Mouse (Mus musculus): ENCODE measurements around the gene Camk1d. TPM values are rescaled to one million over a fixed set of nuclear protein-coding genes. Genes with fewer than 3 reads are reported as not detected.

Camk1d gene
- total and polyA plus RNA-seq, 3 experiments, result 2.6 to 10.8 (median 6.8) TPM

- ATAC-seq (ENCODE audit: extremely low read depth, insufficient number of reproducible peaks, low FRiP score, poor library complexity, severe bottlenecking), result no peak
- no peaks in the 10 kb centered on the region for H3K36me3 ChIP-seq (replicated peaks)
- peaks cover 2% of the 10 kb centered on the region; the same call in 1 of the 2 replicates for H3K27me3 ChIP-seq (ENCODE audit: insufficient read depth, low read length)
- DNase-seq (ENCODE audit: low spot score), result no peak
- TF ChIP-seq POLR2AphosphoS5 (IDR thresholded peaks at IDR 0.05; ENCODE audit: insufficient replicate concordance, low read depth, low read length), result no peak
- TF ChIP-seq GATA2 (IDR thresholded peaks at IDR 0.05; ENCODE audit: borderline replicate concordance, low read depth, low read length), result no peak
- TF ChIP-seq CTCF (IDR thresholded peaks at IDR 0.05; ENCODE audit: low read depth, low read length), result no peak
- no peak for TF ChIP-seq TAL1 (conservative IDR thresholded peaks at IDR 0.05; ENCODE audit: low read depth, low read length)
- no peak for TF ChIP-seq GATA1 (IDR thresholded peaks at IDR 0.05; ENCODE audit: borderline replicate concordance, low read length)
- no peaks in the 10 kb centered on the region for H3K9me3 ChIP-seq (replicated peaks)
- no peak overlapping the region for H3K4me3 ChIP-seq (ENCODE audit: low read depth, low read length)
- 0 out of 2 replicates have a peak, but pooled peaks cover 2% of the 10 kb centered on the region for H3K4me1 ChIP-seq (ENCODE audit: insufficient read depth, low read depth, low read length)
Measured at GRCm38 (mm10) chr2:5649226-5649625, 65.1 kb downstream of the Camk1d start.

GRCm38 (mm10) chr2:5648764-5649163 is 65.6 kb downstream of the Camk1d start:
- H3K9me3 ChIP-seq (replicated peaks), result no peaks in the 10 kb centered on the region
- no peak for ATAC-seq (ENCODE audit: extremely low read depth, insufficient number of reproducible peaks, low FRiP score, poor library complexity, severe bottlenecking)
- DNase-seq (ENCODE audit: low spot score), result no peak
- no peaks in the 10 kb centered on the region for H3K36me3 ChIP-seq (replicated peaks)
- peaks cover 5% of the 10 kb centered on the region; the same call in 1 of the 2 replicates for H3K27me3 ChIP-seq (ENCODE audit: insufficient read depth, low read length)
- no peak overlapping the region for H3K4me3 ChIP-seq (ENCODE audit: low read depth, low read length)
- H3K4me1 ChIP-seq (ENCODE audit: insufficient read depth, low read depth, low read length), result peaks cover 4% of the 10 kb centered on the region; the same call in 1 of the 2 replicates
- TF ChIP-seq POLR2AphosphoS5 (IDR thresholded peaks at IDR 0.05; ENCODE audit: insufficient replicate concordance, low read depth, low read length), result no peak
- no peak for TF ChIP-seq TAL1 (conservative IDR thresholded peaks at IDR 0.05; ENCODE audit: low read depth, low read length)

GRCm38 (mm10) chr2:5646322-5646721 is 68.0 kb downstream of the Camk1d start:
- Histone ChIP-seq H3K4me1 (ENCODE audit: insufficient read depth, low read depth, low read length) (peaks cover 8% of the 10 kb centered on the region), H3K9me3 (replicated peaks) (no peaks in the 10 kb centered on the region), H3K27me3 (ENCODE audit: insufficient read depth, low read length) (peaks cover 9% of the 10 kb centered on the region), H3K4me3 (ENCODE audit: low read depth, low read length) (no peak overlapping the region), H3K36me3 (replicated peaks) (no peaks in the 10 kb centered on the region)
- DNase-seq (ENCODE audit: low spot score), result no peak
- TF ChIP-seq TAL1 (conservative IDR thresholded peaks at IDR 0.05; ENCODE audit: low read depth, low read length) (no peak), CTCF (IDR thresholded peaks at IDR 0.05; ENCODE audit: low read depth, low read length) (no peak), GATA1 (IDR thresholded peaks at IDR 0.05; ENCODE audit: borderline replicate concordance, low read length) (no peak), GATA2 (IDR thresholded peaks at IDR 0.05; ENCODE audit: borderline replicate concordance, low read depth, low read length) (no peak), POLR2AphosphoS5 (IDR thresholded peaks at IDR 0.05; ENCODE audit: insufficient replicate concordance, low read depth, low read length) (no peak)
- no peak for ATAC-seq (ENCODE audit: extremely low read depth, insufficient number of reproducible peaks, low FRiP score, poor library complexity, severe bottlenecking)

- Histone ChIP-seq H3K36me3 (replicated peaks) (no peaks in the 10 kb centered on the region), H3K4me1 (ENCODE audit: insufficient read depth, low read depth, low read length) (peaks cover 8% of the 10 kb centered on the region), H3K27me3 (ENCODE audit: insufficient read depth, low read length) (peaks cover 9% of the 10 kb centered on the region), H3K4me3 (ENCODE audit: low read depth, low read length) (no peak overlapping the region), H3K9me3 (replicated peaks) (no peaks in the 10 kb centered on the region)
- DNase-seq (ENCODE audit: low spot score), result no peak
- ATAC-seq (ENCODE audit: extremely low read depth, insufficient number of reproducible peaks, low FRiP score, poor library complexity, severe bottlenecking), result no peak
- TF ChIP-seq POLR2AphosphoS5 (IDR thresholded peaks at IDR 0.05; ENCODE audit: insufficient replicate concordance, low read depth, low read length), result no peak
- no peak for TF ChIP-seq CTCF (IDR thresholded peaks at IDR 0.05; ENCODE audit: low read depth, low read length)
- TF ChIP-seq GATA1 (IDR thresholded peaks at IDR 0.05; ENCODE audit: borderline replicate concordance, low read length), result no peak
- TF ChIP-seq GATA2 (IDR thresholded peaks at IDR 0.05; ENCODE audit: borderline replicate concordance, low read depth, low read length), result no peak
- TF ChIP-seq TAL1 (conservative IDR thresholded peaks at IDR 0.05; ENCODE audit: low read depth, low read length), result no peak
Measured at GRCm38 (mm10) chr2:5645584-5645983, 68.7 kb downstream of the Camk1d start.

- ATAC-seq (ENCODE audit: extremely low read depth, insufficient number of reproducible peaks, low FRiP score, poor library complexity, severe bottlenecking) (no peak), DNase-seq (ENCODE audit: low spot score) (no peak)
- Histone ChIP-seq H3K36me3 (replicated peaks) (no peaks in the 10 kb centered on the region), H3K4me1 (ENCODE audit: insufficient read depth, low read depth, low read length) (peaks cover 8% of the 10 kb centered on the region), H3K4me3 (ENCODE audit: low read depth, low read length) (no peak overlapping the region), H3K27me3 (ENCODE audit: insufficient read depth, low read length) (peaks cover 11% of the 10 kb centered on the region), H3K9me3 (replicated peaks) (no peaks in the 10 kb centered on the region)
- TF ChIP-seq GATA1 (IDR thresholded peaks at IDR 0.05; ENCODE audit: borderline replicate concordance, low read length) (no peak), POLR2AphosphoS5 (IDR thresholded peaks at IDR 0.05; ENCODE audit: insufficient replicate concordance, low read depth, low read length) (no peak)
Measured at GRCm38 (mm10) chr2:5643937-5644336, 70.4 kb downstream of the Camk1d start.

GRCm38 (mm10) chr2:5643226-5643625 is 71.1 kb downstream of the Camk1d start:
- no peaks in the 10 kb centered on the region for H3K36me3 ChIP-seq (replicated peaks)
- ATAC-seq (ENCODE audit: extremely low read depth, insufficient number of reproducible peaks, low FRiP score, poor library complexity, severe bottlenecking), result no peak
- no peak for DNase-seq (ENCODE audit: low spot score)
- H3K4me3 ChIP-seq (ENCODE audit: low read depth, low read length), result no peak overlapping the region
- H3K9me3 ChIP-seq (replicated peaks), result no peaks in the 10 kb centered on the region
- no peak for TF ChIP-seq POLR2AphosphoS5 (IDR thresholded peaks at IDR 0.05; ENCODE audit: insufficient replicate concordance, low read depth, low read length)
- TF ChIP-seq TAL1 (conservative IDR thresholded peaks at IDR 0.05; ENCODE audit: low read depth, low read length), result no peak
- TF ChIP-seq CTCF (IDR thresholded peaks at IDR 0.05; ENCODE audit: low read depth, low read length), result no peak
- TF ChIP-seq GATA1 (IDR thresholded peaks at IDR 0.05; ENCODE audit: borderline replicate concordance, low read length), result no peak
- TF ChIP-seq GATA2 (IDR thresholded peaks at IDR 0.05; ENCODE audit: borderline replicate concordance, low read depth, low read length), result no peak
- H3K4me1 ChIP-seq (ENCODE audit: insufficient read depth, low read depth, low read length), result peaks cover 8% of the 10 kb centered on the region
- H3K27me3 ChIP-seq (ENCODE audit: insufficient read depth, low read length), result peaks cover 14% of the 10 kb centered on the region

- peaks cover 8% of the 10 kb centered on the region for H3K4me1 ChIP-seq (ENCODE audit: insufficient read depth, low read depth, low read length)
- TF ChIP-seq GATA1 (IDR thresholded peaks at IDR 0.05; ENCODE audit: borderline replicate concordance, low read length), result no peak
- TF ChIP-seq TAL1 (conservative IDR thresholded peaks at IDR 0.05; ENCODE audit: low read depth, low read length), result no peak
- TF ChIP-seq POLR2AphosphoS5 (IDR thresholded peaks at IDR 0.05; ENCODE audit: insufficient replicate concordance, low read depth, low read length), result no peak
- TF ChIP-seq GATA2 (IDR thresholded peaks at IDR 0.05; ENCODE audit: borderline replicate concordance, low read depth, low read length), result no peak
- no peak for TF ChIP-seq CTCF (IDR thresholded peaks at IDR 0.05; ENCODE audit: low read depth, low read length)
- peaks cover 15% of the 10 kb centered on the region for H3K27me3 ChIP-seq (ENCODE audit: insufficient read depth, low read length)
- no peaks in the 10 kb centered on the region for H3K9me3 ChIP-seq (replicated peaks)
- no peak for DNase-seq (ENCODE audit: low spot score)
- H3K36me3 ChIP-seq (replicated peaks), result no peaks in the 10 kb centered on the region
- no peak for ATAC-seq (ENCODE audit: extremely low read depth, insufficient number of reproducible peaks, low FRiP score, poor library complexity, severe bottlenecking)
- H3K4me3 ChIP-seq (ENCODE audit: low read depth, low read length), result no peak overlapping the region
Measured at GRCm38 (mm10) chr2:5642624-5643023, 71.7 kb downstream of the Camk1d start.
